ENCODE assay signal across 13 mouse cellular contexts in genomic region chr11:46301579-46302248, GRCm38 (mm10). TPM values are rescaled to one million over a fixed set of nuclear protein-coding genes. Genes with fewer than 3 reads are reported as not detected.
A peak's percentile ranks its signal among the peaks of the same experiment; 100 is the strongest.
DNase-seq lines count a peak whose midpoint lies in the region; ATAC-seq and TF ChIP-seq lines count a peak whose summit lies in the region.
"Had no signal": no experiment of that assay in that cellular context is flagged by ENCODE, and none has a peak within 500 bp of the region (broad histone marks: within the 10 kb centered on the region; RNA-seq: fewer than 3 reads in every experiment).

No protein-coding gene starts in this region.

- H3K9me3 ChIP-seq in hindbrain, embryonic 12.5 days (replicated peaks), result no peaks in the 10 kb centered on the region
- H3K9me3 ChIP-seq in hindbrain, embryonic 16.5 days (ENCODE audit: control insufficient read depth, low read length), result no peaks in the 10 kb centered on the region
- H3K9me3 ChIP-seq in midbrain, embryonic 11.5 days (ENCODE audit: control insufficient read depth, low read length), result no peaks in the 10 kb centered on the region
- no peaks in the 10 kb centered on the region for H3K9me3 ChIP-seq in midbrain, postnatal 0 days (ENCODE audit: low read length)
- H3K9me3 ChIP-seq in midbrain, embryonic 16.5 days (replicated peaks; ENCODE audit: control insufficient read depth, low read length, poor library complexity, severe bottlenecking), result no peaks in the 10 kb centered on the region
- H3K9me3 ChIP-seq: liver, embryonic 12.5 days; megakaryocyte, embryonic 14.5 days had no signal

- peak; percentile 43; the same call in 1 of the 2 replicates for ATAC-seq in hindbrain, embryonic 12.5 days (ENCODE audit: low FRiP score)
- ATAC-seq in hindbrain, embryonic 16.5 days, result no peak
- ATAC-seq in midbrain, embryonic 11.5 days (ENCODE audit: low FRiP score), result no peak
- ATAC-seq in midbrain, postnatal 0 days (ENCODE audit: low FRiP score), result no peak
- no peak; the same call in none of the 2 replicates for ATAC-seq in midbrain, embryonic 16.5 days
- ATAC-seq: liver, embryonic 12.5 days had no signal

- TF ChIP-seq CTCF in midbrain, postnatal 0 days (IDR thresholded peaks at IDR 0.05), result no peak

- no peak overlapping the region for H3K27ac ChIP-seq in hindbrain, embryonic 12.5 days
- no peak overlapping the region for H3K27ac ChIP-seq in hindbrain, embryonic 16.5 days (ENCODE audit: low read depth, low read length)
- no peak overlapping the region for H3K27ac ChIP-seq in midbrain, embryonic 11.5 days (ENCODE audit: low read depth, low read length)
- no peak overlapping the region for H3K27ac ChIP-seq in midbrain, postnatal 0 days (ENCODE audit: low read depth, low read length)
- no peak overlapping the region for H3K27ac ChIP-seq in midbrain, embryonic 16.5 days (ENCODE audit: low read length)
- H3K27ac ChIP-seq: liver, embryonic 12.5 days had no signal

- H3K4me1 ChIP-seq in hindbrain, embryonic 12.5 days, result peaks cover 15% of the 10 kb centered on the region
- H3K4me1 ChIP-seq in hindbrain, embryonic 16.5 days (ENCODE audit: control insufficient read depth, insufficient read depth, low read depth, low read length), result peaks cover 5% of the 10 kb centered on the region; the same call in 1 of the 2 replicates
- no peaks in the 10 kb centered on the region for H3K4me1 ChIP-seq in midbrain, embryonic 11.5 days (ENCODE audit: control insufficient read depth, insufficient read depth, low read length)
- no peaks in the 10 kb centered on the region for H3K4me1 ChIP-seq in midbrain, postnatal 0 days (ENCODE audit: insufficient read depth, low read length)
- H3K4me1 ChIP-seq in midbrain, embryonic 16.5 days (ENCODE audit: control insufficient read depth, insufficient read depth, low read length), result peaks cover 16% of the 10 kb centered on the region

- H3K27me3 ChIP-seq in hindbrain, embryonic 12.5 days, result no peaks in the 10 kb centered on the region
- no peaks in the 10 kb centered on the region for H3K27me3 ChIP-seq in hindbrain, embryonic 16.5 days (replicated peaks; ENCODE audit: control insufficient read depth, insufficient read depth, low read length)
- no peaks in the 10 kb centered on the region; the same call in 1 of the 2 replicates for H3K27me3 ChIP-seq in midbrain, embryonic 11.5 days (ENCODE audit: control insufficient read depth, insufficient read depth, low read length)
- no peaks in the 10 kb centered on the region for H3K27me3 ChIP-seq in midbrain, postnatal 0 days (ENCODE audit: insufficient read depth, low read length)
- H3K27me3 ChIP-seq in midbrain, embryonic 16.5 days (ENCODE audit: control insufficient read depth, insufficient read depth, low read depth, low read length), result no peaks in the 10 kb centered on the region
- H3K27me3 ChIP-seq: liver, embryonic 12.5 days; megakaryocyte, embryonic 14.5 days had no signal

- no peak overlapping the region for H3K4me2 ChIP-seq in hindbrain, embryonic 12.5 days (replicated peaks)
- no peak overlapping the region for H3K4me2 ChIP-seq in hindbrain, embryonic 16.5 days (ENCODE audit: low read length)
- H3K4me2 ChIP-seq in midbrain, embryonic 11.5 days, result no peak overlapping the region
- no peak overlapping the region for H3K4me2 ChIP-seq in midbrain, postnatal 0 days (ENCODE audit: low read depth, low read length, poor library complexity, severe bottlenecking)
- no peak overlapping the region for H3K4me2 ChIP-seq in midbrain, embryonic 16.5 days (ENCODE audit: low read length)
- H3K4me2 ChIP-seq: liver, embryonic 12.5 days had no signal

- no peak overlapping the region for H3K9ac ChIP-seq in hindbrain, embryonic 12.5 days
- no peak overlapping the region for H3K9ac ChIP-seq in hindbrain, embryonic 16.5 days (ENCODE audit: low read depth, low read length)
- no peak overlapping the region for H3K9ac ChIP-seq in midbrain, embryonic 11.5 days (ENCODE audit: low read length)
- no peak overlapping the region for H3K9ac ChIP-seq in midbrain, postnatal 0 days (replicated peaks; ENCODE audit: low read length, poor library complexity, severe bottlenecking)
- H3K9ac ChIP-seq in midbrain, embryonic 16.5 days (ENCODE audit: low read depth, low read length), result no peak overlapping the region
- H3K9ac ChIP-seq: liver, embryonic 12.5 days had no signal

- H3K36me3 ChIP-seq in hindbrain, embryonic 12.5 days, result no peaks in the 10 kb centered on the region
- no peaks in the 10 kb centered on the region for H3K36me3 ChIP-seq in hindbrain, embryonic 16.5 days (ENCODE audit: control insufficient read depth, insufficient read depth, low read length)
- no peaks in the 10 kb centered on the region for H3K36me3 ChIP-seq in midbrain, embryonic 11.5 days (ENCODE audit: control insufficient read depth, insufficient read depth, low read length)
- H3K36me3 ChIP-seq in midbrain, postnatal 0 days (ENCODE audit: insufficient read depth, low read length), result no peaks in the 10 kb centered on the region
- no peaks in the 10 kb centered on the region for H3K36me3 ChIP-seq in midbrain, embryonic 16.5 days (ENCODE audit: control insufficient read depth, insufficient read depth, low read length)
- H3K36me3 ChIP-seq: liver, embryonic 12.5 days had no signal

- DNase-seq in cerebellum, adult 18-20 months, result peak; percentile 36 to 44
- no peak for DNase-seq in cerebellum, postnatal 14 days
- peak; percentile 17 for DNase-seq in midbrain, embryonic 11.5 days (ENCODE audit: low spot score, missing footprints)
- no peak for DNase-seq in midbrain, postnatal 0 days (ENCODE audit: low spot score)
- DNase-seq in right cerebral cortex, postnatal 25 days, result peak; percentile 71
- DNase-seq: heart, adult 11 months; spleen, adult 18-20 months; thymus, postnatal 25 days had no signal

- 87% methylated on average over 23 of the region's 23 CpGs for WGBS in hindbrain, embryonic 12.5 days
- 78% methylated on average over 23 of the region's 23 CpGs for WGBS in hindbrain, embryonic 16.5 days
- WGBS in midbrain, embryonic 11.5 days, result 86% methylated on average over 23 of the region's 23 CpGs
- WGBS in midbrain, postnatal 0 days, result 83% methylated on average over 23 of the region's 23 CpGs
- WGBS in midbrain, embryonic 16.5 days, result 82% methylated on average over 23 of the region's 23 CpGs

- H3K4me3 ChIP-seq in hindbrain, embryonic 12.5 days, result no peak overlapping the region
- no peak overlapping the region for H3K4me3 ChIP-seq in hindbrain, embryonic 16.5 days (ENCODE audit: low read length)
- H3K4me3 ChIP-seq in midbrain, embryonic 11.5 days (ENCODE audit: low read depth, low read length), result no peak overlapping the region
- H3K4me3 ChIP-seq in midbrain, postnatal 0 days (ENCODE audit: low read depth, low read length), result no peak overlapping the region
- no peak overlapping the region for H3K4me3 ChIP-seq in midbrain, embryonic 16.5 days (ENCODE audit: low read depth, low read length)
- H3K4me3 ChIP-seq: liver, embryonic 12.5 days; megakaryocyte, embryonic 14.5 days had no signal

RNA-seq across cellular contexts. Expression of gene Cyfip2, which starts 10.9 kb away (rescaled TPM):
- polyA plus RNA-seq in hindbrain, embryonic 12.5 days (2016; fragmentation: Nextera tagmentation; extraction: Ambion mirVana), result 65.1 and 68.3 TPM in 2 replicates
- polyA plus RNA-seq in hindbrain, embryonic 16.5 days (2015; fragmentation: Nextera tagmentation; extraction: Ambion mirVana), result 92.0 and 103 TPM in 2 replicates
- polyA plus RNA-seq in midbrain, embryonic 11.5 days (2014; fragmentation: Nextera tagmentation; extraction: Ambion mirVana), result 34.0 and 40.4 TPM in 2 replicates
- total RNA-seq in midbrain, postnatal 0 days (2014; rRNA removed), result 133 and 141 TPM in 2 replicates
- polyA plus RNA-seq in midbrain, postnatal 0 days (2015; fragmentation: Nextera tagmentation; extraction: Ambion mirVana), result 79.4 and 83.7 TPM in 2 replicates
- polyA plus RNA-seq in midbrain, embryonic 16.5 days (2015; fragmentation: Nextera tagmentation; extraction: Ambion mirVana), result 98.9 and 103 TPM in 2 replicates

Comparison
In these comparisons a context has a peak if more than half of its experiments do, and no peak if none do; other contexts are left out.
1. DNase-seq: peak in cerebellum, adult 18-20 months (2 of 2), midbrain, embryonic 11.5 days (single experiment) and right cerebral cortex, postnatal 25 days (single experiment); none in cerebellum, postnatal 14 days (0 of 2) and midbrain, postnatal 0 days (single experiment).